Mouse (Mus musculus): Measurements from ENCODE around the gene Meltf.
A peak's percentile ranks its signal among the peaks of the same experiment; 100 is the strongest.

Gene Meltf

DNA sequence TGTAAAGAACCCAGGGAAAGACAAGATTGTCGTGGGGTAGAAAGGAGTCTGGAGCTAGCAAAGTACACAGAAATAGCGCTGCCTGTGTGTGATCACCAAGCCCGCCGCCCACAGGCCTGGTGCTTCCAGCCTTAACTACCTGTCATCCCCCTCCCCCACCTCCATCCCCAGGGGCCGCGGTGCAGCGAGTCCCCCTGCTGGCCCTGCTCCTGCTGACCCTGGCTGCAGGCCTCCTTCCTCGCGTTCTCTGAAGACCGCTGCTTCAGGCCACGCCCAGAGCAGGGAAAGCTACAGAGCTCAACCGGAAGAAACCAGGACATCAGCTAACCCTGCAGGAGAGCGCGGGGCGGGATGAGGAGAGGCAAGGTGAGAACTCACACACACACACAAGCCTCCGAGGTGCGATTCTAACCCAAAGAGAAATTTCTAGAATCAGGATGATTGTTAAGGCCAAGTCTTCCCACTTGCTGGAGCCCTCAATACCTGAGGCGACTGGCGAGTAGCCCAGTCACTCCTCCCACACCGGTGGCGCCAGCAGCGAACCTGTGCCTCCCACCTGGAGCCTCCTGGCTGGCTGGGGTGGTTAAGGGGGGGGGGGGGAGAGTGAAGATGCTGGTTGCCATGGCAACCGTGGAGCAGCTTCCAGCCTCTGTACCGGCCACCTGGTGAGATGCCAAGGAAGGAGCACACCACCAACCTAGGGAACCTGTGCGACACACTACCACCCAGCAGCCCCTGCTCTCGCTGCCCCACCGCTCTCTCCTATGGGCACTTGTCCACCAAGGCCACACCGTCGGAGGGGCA is 18.6 kb downstream of the Meltf start:
- DNase-seq = peak; percentile 64 to 74

DNA sequence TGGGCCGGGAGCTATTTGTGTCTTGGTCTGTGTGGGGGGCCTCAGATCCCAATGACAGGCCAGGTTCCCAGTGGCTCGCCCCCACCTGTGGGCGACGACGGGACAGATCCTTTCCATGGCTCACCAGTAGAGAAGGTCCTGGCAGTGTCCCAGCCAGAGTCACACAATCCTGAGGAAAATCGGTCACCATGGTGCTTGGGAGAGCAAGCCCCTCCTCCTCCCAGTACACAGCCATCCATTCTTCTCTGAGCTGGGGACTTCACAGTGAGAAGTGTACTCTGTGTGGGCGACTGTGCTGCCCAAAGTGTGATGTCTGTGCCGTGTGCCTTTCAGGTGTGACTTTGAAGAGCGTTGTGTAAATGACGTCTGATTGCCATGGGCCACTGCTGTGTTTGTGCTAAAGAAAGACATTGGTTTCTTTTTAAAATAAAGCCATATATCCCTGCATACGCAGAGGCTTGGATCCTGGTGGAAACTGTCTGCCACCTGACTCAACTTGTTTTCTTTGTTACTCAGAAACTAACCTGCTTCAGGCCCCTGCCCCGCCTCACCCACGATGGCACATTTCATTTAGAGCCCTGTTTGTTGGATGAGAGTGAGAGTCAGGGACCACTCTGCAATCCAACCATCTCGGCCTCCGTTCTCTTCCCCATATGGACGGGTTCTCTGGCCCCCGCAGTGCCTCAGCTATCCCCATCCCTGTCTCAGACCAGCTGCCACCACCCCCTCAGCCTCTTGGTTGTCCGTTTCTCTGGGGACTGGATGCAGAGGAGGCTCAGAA is 20.1 kb downstream of the Meltf start:
- peak in 1 of 2 experiments; percentile 60 for DNase-seq

DNA sequence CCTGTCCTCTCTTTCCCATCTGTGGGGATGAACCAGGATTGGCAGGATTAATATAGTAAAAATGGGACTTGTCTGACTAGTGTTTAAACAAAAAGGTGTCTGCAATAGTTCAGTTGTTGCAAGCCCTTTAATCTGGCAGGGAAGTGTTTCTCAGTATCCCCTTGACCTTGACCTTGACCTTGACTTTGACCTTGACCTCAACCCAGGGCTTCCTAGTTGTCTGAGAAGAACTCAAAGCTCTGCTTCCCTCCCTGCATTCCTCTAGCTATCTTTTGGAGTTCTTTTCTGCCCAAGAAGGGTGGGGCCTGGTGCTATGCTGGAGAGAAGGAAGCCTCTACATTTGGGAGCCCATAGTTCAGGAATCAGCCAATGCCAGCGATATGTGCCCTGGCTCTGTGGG is 23.3 kb downstream of the Meltf start:
- no peak for DNase-seq

DNA sequence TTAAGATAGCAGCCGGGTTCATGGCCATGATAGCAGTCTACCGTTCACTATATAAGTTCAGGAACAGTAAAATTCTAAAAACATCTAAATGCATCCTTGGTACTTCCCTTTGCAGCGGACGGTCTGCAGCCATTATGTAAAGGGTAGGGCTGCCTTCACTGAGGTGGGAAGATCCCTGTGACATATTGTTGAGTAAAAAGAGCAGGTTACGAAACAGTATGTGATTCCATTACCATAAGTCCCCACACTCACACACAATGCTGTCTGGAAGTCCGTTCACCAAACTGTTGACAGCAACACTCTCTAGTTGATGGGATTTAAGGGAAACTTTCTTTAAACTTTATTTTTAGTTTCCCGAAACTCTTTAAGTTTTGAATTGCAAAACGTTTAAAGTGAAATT is 24.6 kb downstream of the Meltf start:
- no peak for DNase-seq

DNA sequence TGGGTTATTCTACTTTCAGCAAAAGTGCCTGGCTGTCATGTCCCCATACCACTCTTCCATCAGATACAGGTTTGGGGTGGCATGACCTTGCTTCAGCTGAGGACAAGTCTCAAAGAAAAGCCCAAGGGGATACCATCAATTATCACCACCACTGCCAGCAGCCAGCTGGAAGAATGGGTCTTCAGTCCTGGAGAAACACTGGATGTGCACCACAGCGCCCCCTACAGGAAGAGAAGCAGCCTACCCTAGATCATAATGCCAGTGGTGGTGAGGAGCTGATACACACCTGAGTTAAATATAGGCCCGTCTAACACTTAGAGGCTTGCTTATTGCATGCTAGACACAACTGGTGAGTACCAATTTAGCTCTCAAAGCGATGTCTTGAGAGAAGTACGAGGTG is 26.7 kb downstream of the Meltf start:
- DNase-seq = no peak

DNA sequence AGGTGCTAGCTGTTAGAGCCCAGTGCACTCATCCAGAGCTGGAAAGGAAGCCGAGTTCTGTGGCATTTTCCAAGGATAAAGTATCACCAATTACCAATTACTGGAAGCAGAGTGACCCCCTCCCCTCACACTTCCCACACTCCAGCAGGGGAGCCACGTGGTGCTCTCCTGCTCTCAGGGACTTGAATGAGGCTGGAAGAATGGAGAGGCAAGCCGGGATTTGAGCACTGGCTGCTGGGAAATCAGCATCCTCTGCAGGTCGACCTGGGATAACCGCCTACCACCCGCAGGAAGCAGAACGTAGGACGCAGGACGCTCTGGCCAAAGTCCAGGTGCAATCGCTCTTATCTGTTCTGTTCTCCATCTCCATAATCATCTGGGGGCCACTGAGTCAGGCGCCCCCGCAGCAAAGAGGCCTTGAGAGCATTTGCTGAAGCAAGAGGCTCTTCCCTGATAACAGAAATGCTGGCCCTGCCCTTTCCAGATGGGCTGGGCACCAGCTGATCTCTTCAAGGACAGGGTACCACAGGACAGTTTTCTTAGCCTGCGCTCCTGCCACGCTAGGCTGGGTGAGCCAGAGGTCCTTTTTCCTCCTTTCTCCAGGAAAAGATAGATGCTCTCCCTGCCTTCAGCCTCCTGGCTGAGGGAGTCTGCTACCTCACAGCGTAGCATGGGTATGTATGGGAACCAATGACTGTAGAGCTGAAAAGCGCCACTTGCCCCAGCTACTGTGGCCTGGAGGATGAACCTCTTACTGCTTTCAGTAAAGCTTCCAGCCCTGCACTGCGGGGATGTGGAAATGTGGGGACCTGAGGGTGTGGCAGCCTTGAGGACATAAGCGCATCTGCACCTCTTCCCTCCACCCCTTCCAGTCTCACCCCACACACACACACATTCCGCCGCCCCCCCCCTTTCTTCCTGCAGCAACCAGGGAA is 27.5 kb downstream of the Meltf start:
- DNase-seq = no peak

DNA sequence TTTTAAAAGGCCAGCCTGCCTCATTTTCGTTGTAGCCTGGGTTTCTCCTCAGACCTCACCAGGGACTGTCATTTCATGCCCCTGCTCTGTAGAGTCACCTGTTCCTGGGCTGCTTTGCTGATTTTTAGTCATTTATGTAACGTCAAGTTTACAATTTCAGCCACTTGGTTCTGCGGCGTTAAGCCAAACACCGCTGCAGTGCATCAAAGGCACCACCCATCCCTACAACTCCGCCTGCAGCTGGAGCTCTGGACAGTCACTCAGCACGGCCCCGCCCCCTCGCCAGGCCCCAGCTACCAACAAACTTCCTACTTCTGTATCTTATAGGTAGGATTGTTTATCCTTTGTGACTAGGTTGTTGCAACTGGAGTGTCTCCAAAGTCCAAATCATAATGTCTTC is 28.3 kb downstream of the Meltf start:
- DNase-seq = no peak

DNA sequence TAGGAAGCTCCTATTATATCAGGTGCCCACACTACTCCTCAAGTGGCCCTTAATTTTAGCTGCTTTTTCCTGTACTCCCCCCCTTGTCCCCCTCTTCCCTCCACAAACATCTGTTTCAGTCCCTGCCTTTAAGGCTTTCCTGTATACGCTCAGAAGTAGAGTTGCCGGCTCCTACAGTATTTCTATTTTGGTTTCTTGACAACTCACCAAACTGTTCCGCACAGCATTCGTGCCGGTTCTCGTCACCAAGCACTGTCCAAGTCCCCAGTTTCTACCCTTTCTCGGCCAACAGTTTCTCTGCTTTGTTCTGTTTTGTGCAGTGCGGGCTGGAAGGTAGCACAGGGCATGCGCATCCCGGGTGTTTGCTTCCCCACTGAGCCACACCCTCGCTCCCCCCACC is 30.3 kb downstream of the Meltf start:
- no peak for DNase-seq

DNA sequence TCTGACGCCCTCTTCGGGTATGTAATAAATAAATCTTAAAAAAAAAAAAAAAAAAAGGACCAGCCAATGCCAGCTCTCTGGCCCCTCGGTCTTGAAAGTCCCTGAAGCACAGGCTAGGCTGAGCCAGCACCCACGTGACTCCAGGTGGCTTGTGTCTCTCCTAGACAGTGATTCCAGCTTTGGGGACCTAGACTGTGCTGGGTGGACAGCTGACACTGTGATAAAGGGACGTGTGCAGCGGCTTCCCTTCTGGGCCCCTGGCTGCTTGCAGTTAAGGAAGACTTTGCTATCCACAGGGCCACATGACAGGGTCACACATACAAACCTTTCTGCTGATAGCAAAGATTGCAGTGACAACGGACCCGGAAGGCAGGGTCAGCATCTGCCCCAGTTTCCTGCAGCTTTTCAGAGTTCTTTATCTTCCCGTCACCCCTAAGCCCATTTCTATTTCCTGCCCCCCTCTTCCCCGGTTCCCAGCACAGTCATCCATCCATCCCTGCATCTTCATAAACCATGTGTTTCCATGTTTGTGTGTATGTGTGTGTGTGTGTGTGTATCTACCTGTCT is 31.8 kb downstream of the Meltf start:
- DNase-seq = no peak

DNA sequence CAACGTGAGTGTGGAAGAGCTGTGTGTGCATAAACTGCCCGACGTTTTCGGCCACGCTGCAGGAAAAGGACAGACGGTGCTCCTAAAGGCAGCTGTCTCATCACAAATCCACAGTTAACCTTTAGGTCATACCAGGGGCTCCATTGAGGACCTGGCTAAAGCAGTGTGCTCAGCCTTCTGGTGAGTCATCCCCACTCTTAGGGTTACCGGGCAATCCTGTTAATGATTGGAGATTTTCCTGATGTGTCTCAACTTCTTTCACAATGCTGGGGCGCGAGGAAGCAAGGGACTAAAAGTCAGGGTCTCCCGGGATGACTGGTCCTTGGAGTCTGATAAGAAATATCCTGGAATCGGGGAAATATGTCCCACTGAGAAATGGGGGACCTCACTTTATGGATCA is 39.2 kb downstream of the Meltf start:
- no peak for DNase-seq

DNA sequence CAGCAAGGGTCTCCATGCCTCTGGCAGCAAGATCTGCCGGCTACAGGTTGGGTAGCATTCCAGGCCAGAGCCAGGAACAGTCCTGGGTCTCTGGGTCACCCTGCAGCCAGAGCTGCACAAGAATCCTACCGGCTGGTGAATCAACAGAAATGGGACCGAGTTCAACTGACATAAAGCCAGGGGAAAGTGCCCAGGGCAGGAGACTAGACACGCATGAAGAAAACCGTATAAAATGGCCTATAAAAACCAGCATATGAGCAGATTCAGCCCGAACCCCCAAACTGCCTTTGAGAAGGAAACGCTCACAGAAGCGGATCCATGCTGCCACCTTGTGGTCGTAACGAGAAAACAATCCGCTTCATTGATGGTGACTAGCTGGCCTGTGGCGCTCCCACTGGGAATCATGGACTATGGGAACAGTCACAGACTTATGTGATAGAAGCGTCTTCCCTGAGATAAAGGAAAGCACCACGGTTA is 39.7 kb downstream of the Meltf start:
- peak; percentile 88 to 91 for DNase-seq

DNA sequence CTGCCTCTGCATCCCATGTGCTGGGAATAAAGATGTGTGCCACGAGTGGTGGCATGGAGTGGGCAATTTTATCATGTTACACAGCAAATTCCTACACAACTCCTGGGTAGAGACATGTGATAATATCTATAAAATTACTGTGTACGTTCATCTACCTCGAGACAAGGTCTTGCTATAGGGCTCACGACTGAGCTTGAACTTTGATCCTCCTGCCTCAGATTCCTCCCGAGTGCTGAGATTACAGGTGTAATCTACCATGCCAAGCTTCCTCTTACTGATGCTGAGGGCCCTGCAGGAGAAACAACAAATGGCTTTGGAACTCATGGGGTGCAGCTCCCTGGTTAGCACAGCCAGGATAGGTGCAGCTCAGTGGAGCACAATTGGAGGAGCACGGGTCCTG is 45.8 kb downstream of the Meltf start:
- DNase-seq = no peak

DNA sequence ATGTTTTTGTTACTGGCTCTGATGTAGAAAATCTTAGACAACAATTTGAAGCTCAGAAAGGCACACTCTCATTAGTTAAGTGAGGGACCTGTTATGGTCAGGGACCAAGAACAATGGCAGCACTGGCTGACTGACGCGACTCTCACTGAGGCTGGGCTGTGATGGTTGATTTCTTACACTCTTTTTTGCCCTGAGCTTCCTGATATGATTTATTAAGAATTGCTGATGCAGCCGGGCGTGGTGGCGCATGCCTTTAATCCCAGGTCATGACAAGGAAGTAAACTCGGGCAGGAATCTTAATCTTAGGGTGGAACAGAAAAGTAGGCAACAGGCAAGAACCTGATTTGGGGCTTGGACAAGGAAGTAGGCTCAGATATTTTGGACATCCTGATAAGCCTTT is 47.5 kb downstream of the Meltf start:
- DNase-seq = no peak

DNA sequence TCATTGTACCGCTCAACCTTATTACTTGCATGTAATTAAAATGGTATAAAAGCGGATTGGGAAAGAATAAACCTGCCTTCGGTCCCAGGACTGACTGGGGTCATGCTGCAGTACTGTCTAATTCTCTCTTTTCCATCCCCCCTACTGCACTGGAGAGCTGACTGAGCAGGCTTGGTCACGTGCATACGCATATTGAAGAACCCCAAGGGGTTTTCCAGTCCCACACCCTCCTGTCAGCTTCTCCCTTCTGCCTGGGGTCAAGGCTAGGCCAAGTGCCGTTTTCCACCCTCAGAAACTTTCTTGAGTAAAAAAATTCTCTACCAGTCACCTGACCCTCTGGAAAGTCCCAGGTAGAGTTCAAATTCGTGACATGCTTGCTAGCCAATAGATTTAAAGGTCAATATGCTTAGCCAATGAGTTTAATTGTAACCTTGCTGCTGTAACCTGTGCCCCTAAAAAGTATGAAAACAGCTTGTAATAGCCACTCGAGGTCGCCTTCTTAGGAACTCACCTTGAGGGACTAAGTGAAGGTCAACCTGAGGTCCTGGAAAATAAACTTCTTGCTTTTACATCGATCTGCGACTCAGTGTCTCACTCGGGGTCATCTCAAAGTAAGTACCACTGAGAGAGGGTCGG is 48.1 kb downstream of the Meltf start:
- no peak for DNase-seq

DNA sequence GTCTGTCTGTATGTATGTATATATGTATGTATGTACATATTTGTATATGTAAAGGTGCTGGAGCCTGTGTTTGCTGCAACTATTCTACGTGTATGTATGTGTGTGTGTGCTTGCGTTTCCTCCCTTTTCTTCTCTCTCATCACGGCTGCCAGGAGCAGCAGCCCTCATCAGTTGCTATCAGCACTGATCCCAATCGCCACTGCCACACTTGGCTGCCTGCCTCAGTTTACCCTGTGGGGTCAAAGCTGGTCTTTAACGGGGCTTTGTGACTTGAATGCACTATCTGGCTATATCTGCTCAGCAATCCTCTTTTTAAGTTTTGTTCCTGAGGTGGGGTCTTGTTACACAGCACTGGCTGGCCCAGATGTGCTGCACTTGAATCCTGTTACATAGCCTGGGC is 48.8 kb downstream of the Meltf start:
- no peak for DNase-seq

DNA sequence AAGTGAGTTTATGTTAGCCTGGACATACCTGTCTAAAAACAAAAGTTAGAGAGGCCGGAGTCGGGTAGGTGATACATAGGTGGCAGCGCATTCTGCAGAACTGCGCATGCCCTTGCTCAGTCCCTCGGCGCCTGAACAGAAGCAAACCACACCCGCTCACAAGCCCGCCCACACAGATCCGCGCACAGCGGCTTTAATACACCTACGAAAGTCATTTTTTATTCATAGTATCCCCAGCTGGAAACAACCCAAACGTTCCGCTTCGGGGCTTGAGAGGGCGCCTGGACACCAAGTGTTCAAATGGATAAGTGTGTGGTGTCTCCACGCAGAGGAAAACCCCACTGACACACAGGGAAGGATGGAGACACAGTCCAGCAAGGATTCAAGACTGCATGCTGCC is 52.7 kb downstream of the Meltf start:
- no peak for DNase-seq

DNA sequence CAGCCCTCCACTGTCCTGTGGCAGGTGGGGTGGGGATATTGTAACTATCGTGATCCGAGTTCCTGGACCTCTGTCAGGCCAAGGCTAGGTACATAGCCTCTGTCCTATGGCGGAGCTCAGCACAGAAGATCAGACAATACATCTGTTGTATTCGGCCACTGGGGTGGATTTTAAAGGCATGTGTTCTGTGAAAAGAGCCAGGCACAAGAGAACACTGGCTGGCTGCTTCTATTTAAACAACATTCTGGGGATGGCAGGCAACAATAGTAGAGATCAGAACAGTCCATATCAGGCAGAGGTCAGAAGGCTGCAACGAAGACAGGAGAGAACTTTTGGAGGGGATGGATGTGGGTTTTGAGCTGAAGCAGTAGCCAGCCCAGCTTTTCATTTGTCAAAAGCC is 53.6 kb downstream of the Meltf start:
- peak; percentile 18 to 28 for DNase-seq

DNA sequence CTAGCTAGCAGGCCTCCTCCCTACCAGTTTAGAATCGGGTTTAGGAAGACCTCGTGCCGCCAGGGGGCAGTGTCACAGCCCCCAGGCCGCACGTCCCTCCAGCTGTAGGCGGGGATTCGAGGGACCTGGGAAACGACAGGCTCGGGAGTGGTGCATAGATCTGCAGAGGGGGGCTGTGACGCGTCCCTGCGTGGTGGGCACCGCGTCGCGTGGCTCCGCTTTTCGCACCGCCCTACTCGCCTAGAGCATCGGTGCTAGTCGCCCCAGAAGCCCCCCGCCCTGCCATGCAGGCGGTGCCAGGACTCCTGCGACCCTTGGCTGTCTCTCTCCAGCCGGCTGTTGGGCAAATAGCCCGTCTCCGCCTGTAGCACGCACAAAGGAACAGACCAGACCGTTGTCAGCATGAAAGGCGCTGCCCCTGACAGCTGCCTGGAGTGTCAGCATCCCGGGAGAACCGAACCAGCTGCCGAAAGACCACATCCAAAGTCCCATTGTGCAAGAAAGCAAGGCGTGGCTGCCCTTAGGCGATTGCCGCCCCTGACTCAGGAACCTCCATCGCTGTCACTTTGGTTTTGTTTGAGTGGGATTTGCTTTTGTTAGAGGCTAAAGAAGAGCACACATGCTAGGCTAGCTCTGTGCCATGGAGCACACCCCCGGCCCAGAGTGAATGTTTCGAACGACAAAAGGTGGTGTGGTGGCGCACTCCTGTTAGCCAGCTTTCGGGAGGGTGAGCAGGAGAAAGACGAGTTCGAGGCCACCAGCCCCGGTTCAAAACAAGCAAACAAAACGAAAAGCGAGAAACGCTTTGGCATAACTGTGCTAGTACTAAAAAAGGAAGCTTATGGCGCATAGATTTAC is 54.5 kb downstream of the Meltf start:
- DNase-seq = peak; percentile 93 to 94

DNA sequence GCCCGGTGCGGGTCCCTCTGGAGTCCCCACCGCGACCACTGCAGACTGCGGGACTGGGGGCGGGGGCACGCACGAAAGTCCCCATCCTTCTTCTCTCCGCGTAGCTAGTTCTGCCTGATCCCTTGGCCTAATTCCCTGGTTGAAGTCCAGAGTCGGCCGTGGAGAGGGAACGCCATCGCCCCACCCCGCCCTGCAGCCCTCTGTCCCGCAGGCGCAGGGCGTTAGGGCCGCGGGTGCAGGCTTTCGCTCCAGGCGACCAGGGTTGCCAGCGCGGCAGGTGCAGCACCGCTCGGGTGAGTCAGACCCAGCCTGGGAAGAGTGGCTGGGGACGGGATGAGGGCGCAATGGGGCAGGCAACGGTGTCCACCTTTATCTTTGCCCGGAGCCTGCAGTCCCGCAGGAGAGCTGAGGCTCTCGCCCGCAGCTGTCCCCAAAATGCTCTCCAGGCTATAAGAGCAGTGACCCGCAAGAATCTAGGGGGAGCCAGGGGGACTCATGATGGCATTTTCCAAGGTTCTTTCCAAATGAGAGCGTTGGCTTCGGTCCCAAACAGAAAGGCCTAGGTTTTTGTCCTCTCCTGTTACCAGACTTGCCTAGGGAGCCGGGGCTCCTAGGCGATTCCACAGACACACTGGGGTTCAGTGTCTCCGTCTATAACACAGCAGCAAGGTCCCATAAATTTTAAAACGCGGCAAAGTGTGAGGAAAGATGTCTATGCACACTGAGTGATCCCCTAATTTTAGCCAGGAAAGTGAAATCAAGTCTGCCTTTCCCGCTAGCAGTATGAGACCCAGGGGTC is 55.3 kb downstream of the Meltf start, which contains the start of gene Pigz:
Gene Pigz, plus strand, starts transcription at position 101 of the 799 bp plus-strand sequence.
- peak; percentile 87 to 89 for DNase-seq

DNA sequence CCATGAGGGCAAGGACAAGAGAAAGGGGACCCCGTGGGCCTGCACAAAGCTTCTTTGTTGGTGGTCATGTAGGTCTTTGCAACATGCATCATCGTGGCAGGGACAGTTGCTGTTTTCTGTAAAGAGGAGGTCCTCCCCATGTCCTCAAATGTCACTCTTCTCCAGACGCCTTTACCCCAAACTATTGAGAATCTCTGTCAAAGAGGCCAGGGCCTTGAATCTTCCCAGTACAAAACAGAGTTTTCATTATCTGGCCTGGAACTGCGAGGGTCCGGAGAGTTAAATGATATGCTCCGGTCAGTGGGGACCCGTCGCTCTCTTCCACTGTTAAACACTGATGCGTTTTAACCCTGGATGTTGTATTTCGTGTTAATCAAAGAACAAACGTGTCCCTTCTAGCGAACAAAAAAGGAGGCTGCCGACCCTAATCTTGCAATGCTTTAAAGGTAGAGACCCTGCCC is 56.0 kb downstream of the Meltf start:
- DNase-seq = peak in 1 of 2 experiments; percentile 41
